Mouse (Mus musculus) limb, embryonic 13.5 days (tissue): ENCODE results near the gene Krtap19-3. TPM values are rescaled to one million over a fixed set of nuclear protein-coding genes. Genes with fewer than 3 reads are reported as not detected.

ENCODE experiments used
- ATAC-seq: fragments of 200-750 bp; cut with Nextera tagmentation; 2 replicates; pipeline ENCODE4 v1.8.0; 2017; ENCODE audit warnings: low read depth, moderate number of reproducible peaks, moderate TSS enrichment; ENCODE audit not compliant: low FRiP score
- H3K27ac ChIP-seq: fragments of 300-500 bp; sonication (generic); 2 replicates; pipeline ENCODE4 v1.5.1; 2015; ENCODE audit warnings: inconsistent platforms, mild to moderate bottlenecking, moderate library complexity
- H3K27me3 ChIP-seq: fragments of 300-500 bp; sonication (generic); 2 replicates; pipeline ENCODE4 v1.6.1; 2015; ENCODE audit warnings: mild to moderate bottlenecking, inconsistent platforms
- H3K36me3 ChIP-seq: fragments of 300-500 bp; sonication (generic); 2 replicates; pipeline ENCODE4 v1.6.1; 2015; ENCODE audit warnings: inconsistent platforms, mild to moderate bottlenecking, moderate library complexity
- H3K4me1 ChIP-seq: fragments of 300-500 bp; sonication (generic); 2 replicates; pipeline ENCODE4 v1.6.1; 2015; ENCODE audit warnings: inconsistent platforms
- H3K4me2 ChIP-seq: fragments of 300-500 bp; sonication (generic); replicated peaks from 2 replicates; pipeline ENCODE4 v1.6.1; 2015; ENCODE audit warnings: inconsistent platforms, mild to moderate bottlenecking, moderate library complexity
- H3K4me3 ChIP-seq: fragments of 300-500 bp; sonication (generic); 2 replicates; pipeline ENCODE4 v1.5.1; 2015; ENCODE audit warnings: moderate library complexity, mild to moderate bottlenecking, inconsistent platforms
- H3K9ac ChIP-seq: fragments of 300-500 bp; sonication (generic); 2 replicates; pipeline ENCODE4 v1.6.1; 2015; ENCODE audit warnings: mild to moderate bottlenecking, inconsistent platforms
- H3K9me3 ChIP-seq: fragments of 300-500 bp; sonication (generic); 2 replicates; pipeline ENCODE4 v1.6.1; 2016; ENCODE audit warnings: inconsistent platforms
- WGBS: fragments of 180-500 bp; shearing (Covaris S2); methylation state at CpG from one replicate; pipeline ENCODE4 v1.1.7; 2015; 5-methylcytosine and 5-hydroxymethylcytosine counted together
- polyA plus RNA-seq: library from polyadenylated mRNA; unstranded; fragments of >200 nt; fragmentation: Nextera tagmentation; extraction: Ambion mirVana; gene quantifications from 2 replicates; pipeline ENCODE4 v1.2.1, GENCODE M21; 2015

The Krtap19-3 gene
- polyA plus RNA-seq = not detected in 2 replicates

DNA sequence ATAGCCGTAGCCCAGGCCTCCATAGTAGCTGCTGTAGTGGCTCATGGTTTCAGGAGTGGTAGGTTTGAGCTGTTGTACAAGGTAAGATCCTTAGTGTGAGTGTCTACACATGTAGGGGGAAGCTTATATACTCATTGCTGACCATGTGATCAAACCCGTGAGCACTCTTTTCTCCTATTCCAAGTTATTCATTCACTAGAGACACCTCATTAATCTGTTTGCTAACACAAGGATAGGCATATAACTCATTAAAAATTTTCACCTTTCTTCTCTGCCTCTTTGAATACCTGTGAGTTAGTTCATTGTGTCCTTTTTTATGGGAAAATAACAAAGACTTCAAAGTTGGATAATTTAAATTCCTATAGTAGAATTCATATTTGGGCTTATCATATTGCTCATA, at the start of gene Krtap19-3:
Gene Krtap19-3 (minus strand): TSS at position 101 of the 400 bp plus-strand sequence.
- 92% methylated on average over 2 of the region's 2 CpGs for WGBS

DNA sequence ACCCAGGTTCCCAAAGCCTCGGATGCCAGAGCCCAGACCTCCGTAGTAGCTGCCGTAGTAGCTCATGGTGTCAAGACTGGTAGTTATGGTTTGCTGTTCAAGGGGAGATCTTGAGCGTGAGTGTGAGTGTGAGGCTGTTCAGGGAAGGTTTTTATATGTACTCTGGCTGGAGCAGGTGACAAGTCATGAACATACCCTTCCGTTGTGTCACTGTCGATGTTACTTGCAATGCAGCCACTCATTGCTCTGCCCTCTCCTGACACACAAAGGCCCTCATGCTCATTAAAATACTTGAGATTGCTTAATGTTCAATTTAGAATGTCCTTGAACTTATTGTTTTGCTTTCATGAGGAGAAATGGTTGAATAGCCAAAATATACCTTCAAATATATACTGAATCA, 18.5 kb upstream of the Krtap19-3 start, which contains the start of gene Krtap19-5:
Gene Krtap19-5 (minus strand): TSS at position 101 of the 400 bp plus-strand sequence.
- no peaks in the 10 kb centered on the region for H3K36me3 ChIP-seq
- H3K27me3 ChIP-seq = no peaks in the 10 kb centered on the region
- no peak within 1 kb of the TSS for H3K4me2 ChIP-seq
- no peak within 1 kb of the TSS for H3K9ac ChIP-seq
- H3K27ac ChIP-seq = no peak within 1 kb of the TSS
- WGBS = 93% methylated on average over 6 of the region's 6 CpGs
- no peaks in the 10 kb centered on the region for H3K9me3 ChIP-seq
- H3K4me3 ChIP-seq = no peak within 1 kb of the TSS
- no peak for ATAC-seq
- H3K4me1 ChIP-seq = no peaks in the 10 kb centered on the region

More for the DNA sequence above, at the start of gene Krtap19-3:
- Histone ChIP-seq H3K4me1 (no peaks in the 10 kb centered on the region), H3K9me3 (no peaks in the 10 kb centered on the region), H3K9ac (no peak within 1 kb of the TSS), H3K36me3 (no peaks in the 10 kb centered on the region), H3K27ac (no peak within 1 kb of the TSS), H3K4me3 (no peak within 1 kb of the TSS), H3K4me2 (no peak within 1 kb of the TSS), H3K27me3 (no peaks in the 10 kb centered on the region)
- no peak for ATAC-seq

DNA sequence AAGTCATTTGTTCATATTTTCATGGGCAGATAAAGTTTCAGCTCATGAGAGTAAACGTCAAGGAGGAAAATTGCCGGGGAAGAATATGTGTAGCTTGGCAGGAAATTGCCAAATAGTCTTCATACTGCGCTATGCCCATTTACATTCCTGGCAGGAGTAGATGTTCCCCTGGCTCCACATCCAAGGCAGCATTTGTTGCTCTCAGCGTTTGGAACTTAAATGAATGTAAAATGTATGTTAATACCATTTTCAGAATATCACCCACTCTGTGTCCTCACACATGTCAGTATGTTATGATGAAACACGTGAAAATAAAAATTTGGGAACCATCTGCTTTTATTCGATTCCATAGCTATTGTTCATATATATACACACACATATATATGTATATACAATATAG, 9.0 kb upstream of the Krtap19-3 start:
- no peaks in the 10 kb centered on the region for H3K9me3 ChIP-seq
- no peaks in the 10 kb centered on the region for H3K4me1 ChIP-seq
- no peaks in the 10 kb centered on the region for H3K27me3 ChIP-seq
- no peaks in the 10 kb centered on the region for H3K36me3 ChIP-seq
- no peak overlapping the region for H3K4me3 ChIP-seq
- WGBS = 85% methylated on average over 6 of the region's 6 CpGs
- H3K9ac ChIP-seq = no peak overlapping the region
- H3K27ac ChIP-seq = no peak overlapping the region
- H3K4me2 ChIP-seq = no peak overlapping the region
- no peak for ATAC-seq

DNA sequence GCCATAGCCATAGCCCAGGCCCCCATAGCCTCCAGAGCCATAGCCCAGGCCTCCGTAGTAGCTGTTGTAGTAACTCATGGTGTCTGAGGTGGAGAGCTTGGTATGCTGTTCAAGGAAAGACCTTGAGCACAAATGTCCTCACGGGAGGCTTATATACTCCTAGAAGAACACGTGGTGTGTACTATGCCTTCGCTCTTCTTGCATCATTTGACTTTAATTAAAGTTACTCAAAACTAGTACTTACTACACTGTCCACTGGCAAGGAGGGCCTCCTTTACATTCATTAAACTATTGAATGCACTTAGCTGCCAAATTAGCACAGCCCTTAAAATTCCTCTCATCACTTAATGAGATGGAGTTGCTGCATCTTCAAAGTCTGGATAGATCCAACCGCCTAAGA, 7.2 kb upstream of the Krtap19-3 start, which contains the start of gene Krtap19-4:
Gene Krtap19-4 (minus strand): TSS at position 101 of the 400 bp plus-strand sequence.
- no peaks in the 10 kb centered on the region for H3K4me1 ChIP-seq
- H3K27me3 ChIP-seq = no peaks in the 10 kb centered on the region
- no peaks in the 10 kb centered on the region for H3K36me3 ChIP-seq
- 87% methylated on average over 5 of the region's 5 CpGs for WGBS
- H3K9ac ChIP-seq = no peak within 1 kb of the TSS
- H3K4me2 ChIP-seq = no peak within 1 kb of the TSS
- H3K9me3 ChIP-seq = no peaks in the 10 kb centered on the region
- no peak for ATAC-seq
- H3K27ac ChIP-seq = no peak within 1 kb of the TSS
- no peak within 1 kb of the TSS for H3K4me3 ChIP-seq

DNA sequence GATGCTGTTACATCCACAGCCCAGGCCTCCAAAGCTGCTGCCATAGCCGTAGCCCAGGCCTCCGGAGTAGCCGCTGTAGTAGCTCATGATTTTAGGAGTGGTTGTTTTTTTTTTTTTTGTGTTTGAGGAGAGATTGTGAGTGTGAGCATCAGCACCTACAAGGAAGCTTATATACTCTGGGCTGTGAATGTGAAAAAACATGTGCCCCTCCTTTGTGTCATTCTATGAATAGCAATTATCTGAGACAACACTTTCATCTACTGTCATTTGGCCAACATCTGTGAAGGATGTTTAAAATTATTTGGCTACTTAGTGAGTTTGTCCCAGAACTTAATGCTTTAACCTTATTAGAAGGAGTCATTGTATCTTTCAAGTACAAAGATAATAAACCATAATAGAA, 3.7 kb downstream of the Krtap19-3 start, which contains the start of gene Krtap19-2:
Gene Krtap19-2 (minus strand): TSS at position 101 of the 400 bp plus-strand sequence.
- H3K4me2 ChIP-seq = no peak within 1 kb of the TSS
- WGBS = 94% methylated on average over 3 of the region's 3 CpGs
- no peak within 1 kb of the TSS for H3K9ac ChIP-seq
- no peaks in the 10 kb centered on the region for H3K27me3 ChIP-seq
- no peak for ATAC-seq
- H3K4me1 ChIP-seq = no peaks in the 10 kb centered on the region
- H3K9me3 ChIP-seq = no peaks in the 10 kb centered on the region
- no peak within 1 kb of the TSS for H3K4me3 ChIP-seq
- no peak within 1 kb of the TSS for H3K27ac ChIP-seq
- H3K36me3 ChIP-seq = no peaks in the 10 kb centered on the region

DNA sequence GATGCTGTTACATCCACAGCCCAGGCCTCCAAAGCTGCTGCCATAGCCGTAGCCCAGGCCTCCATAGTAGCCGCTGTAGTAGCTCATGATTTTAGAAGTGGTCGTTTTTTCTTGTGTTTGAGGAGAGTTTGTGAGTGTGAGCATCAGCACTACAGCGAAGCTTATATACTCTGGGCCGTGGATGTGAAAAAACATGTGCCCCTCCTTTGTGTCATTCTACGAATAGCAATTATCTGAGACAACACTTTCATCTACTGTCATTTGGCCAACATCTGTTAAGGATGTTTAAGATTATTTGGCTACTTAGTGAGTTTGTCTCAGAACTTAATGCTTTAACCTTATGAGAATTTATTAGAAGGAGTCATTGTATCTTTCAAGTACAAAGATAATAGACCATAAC, 8.5 kb downstream of the Krtap19-3 start, which contains the start of gene Krtap19-1:
Gene Krtap19-1 (minus strand): TSS at position 101 of the 400 bp plus-strand sequence.
- Histone ChIP-seq H3K27ac (no peak within 1 kb of the TSS), H3K9ac (no peak within 1 kb of the TSS), H3K9me3 (no peaks in the 10 kb centered on the region), H3K4me1 (no peaks in the 10 kb centered on the region), H3K36me3 (no peaks in the 10 kb centered on the region), H3K4me3 (no peak within 1 kb of the TSS), H3K4me2 (no peak within 1 kb of the TSS), H3K27me3 (no peaks in the 10 kb centered on the region)
- 88% methylated on average over 6 of the region's 6 CpGs for WGBS
- no peak for ATAC-seq

DNA sequence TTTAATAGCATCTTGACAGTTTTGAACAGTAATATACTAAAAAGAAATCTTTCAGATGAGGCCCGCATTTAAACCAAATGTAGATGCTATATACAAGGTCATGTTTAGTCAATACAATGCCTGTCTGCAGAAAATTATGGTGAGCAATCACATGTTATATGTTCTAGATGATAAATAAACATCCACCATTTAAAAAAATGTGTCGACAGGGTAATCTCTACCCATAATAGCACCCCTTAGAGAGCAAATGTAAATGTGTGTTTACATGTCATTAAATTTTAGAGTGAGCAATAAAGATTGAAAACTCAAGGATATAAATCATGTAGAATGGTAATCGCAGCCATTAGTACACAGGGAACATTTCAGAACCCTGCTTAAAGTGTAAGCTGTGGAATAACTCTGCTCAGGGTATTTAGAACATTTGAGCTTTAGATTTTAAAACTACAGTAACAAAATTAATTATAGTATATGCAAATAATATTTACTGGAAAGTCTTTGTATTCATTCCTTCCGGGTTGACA, 12.9 kb downstream of the Krtap19-3 start:
- Histone ChIP-seq H3K4me2 (no peak overlapping the region), H3K9ac (no peak overlapping the region), H3K9me3 (no peaks in the 10 kb centered on the region), H3K27me3 (no peaks in the 10 kb centered on the region), H3K4me1 (no peaks in the 10 kb centered on the region), H3K36me3 (no peaks in the 10 kb centered on the region), H3K27ac (no peak overlapping the region), H3K4me3 (no peak overlapping the region)
- 59% methylated on average over 4 of the region's 4 CpGs for WGBS
- no peak for ATAC-seq

DNA sequence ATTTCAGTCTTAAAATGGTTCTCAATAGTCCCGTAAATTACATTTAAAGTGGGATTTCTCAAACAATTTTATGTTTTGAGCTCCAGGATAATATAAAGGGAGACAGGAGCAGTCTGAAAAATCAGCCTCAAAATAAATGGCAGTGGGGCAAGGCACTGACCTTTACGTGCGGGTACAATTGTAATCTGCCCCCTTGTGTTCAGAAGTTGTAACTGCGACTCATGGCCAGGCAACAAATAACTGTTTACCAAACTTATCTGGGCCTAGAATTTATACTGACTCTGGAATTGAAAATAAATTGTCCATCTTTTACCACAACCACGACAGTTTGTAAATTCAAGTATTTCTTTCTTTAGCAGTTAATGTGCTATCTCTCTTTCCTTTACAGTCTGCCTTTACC, 26.4 kb downstream of the Krtap19-3 start:
- Histone ChIP-seq H3K9me3 (no peaks in the 10 kb centered on the region), H3K4me1 (no peaks in the 10 kb centered on the region), H3K4me2 (no peak overlapping the region), H3K36me3 (no peaks in the 10 kb centered on the region), H3K4me3 (no peak overlapping the region), H3K27me3 (no peaks in the 10 kb centered on the region), H3K9ac (no peak overlapping the region), H3K27ac (no peak overlapping the region)
- WGBS = 12% methylated on average over 5 of the region's 5 CpGs
- no peak for ATAC-seq

DNA sequence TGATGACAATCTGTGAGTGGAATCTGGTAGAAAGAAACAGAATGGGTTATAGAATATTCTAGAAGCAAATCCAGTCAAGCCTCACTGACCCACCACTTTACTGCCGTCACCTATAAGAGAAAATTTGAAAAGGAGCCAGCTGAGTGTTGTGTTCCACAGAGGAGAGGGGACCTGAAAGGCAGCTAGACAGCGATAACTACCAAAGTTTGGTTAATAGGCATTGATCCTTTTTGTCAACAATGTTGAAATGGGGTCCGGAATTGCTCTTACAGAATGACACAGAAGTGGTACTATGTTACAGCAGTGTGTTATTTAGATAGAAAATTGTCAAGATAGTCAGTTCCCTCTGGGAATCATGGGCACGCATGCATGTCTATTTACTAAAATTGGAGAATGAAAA, 29.3 kb downstream of the Krtap19-3 start:
- WGBS = 77% methylated on average over 4 of the region's 4 CpGs
- H3K27ac ChIP-seq = no peak overlapping the region
- H3K9me3 ChIP-seq = no peaks in the 10 kb centered on the region
- no peak overlapping the region for H3K4me3 ChIP-seq
- no peaks in the 10 kb centered on the region for H3K4me1 ChIP-seq
- no peak overlapping the region for H3K9ac ChIP-seq
- H3K27me3 ChIP-seq = no peaks in the 10 kb centered on the region
- H3K36me3 ChIP-seq = no peaks in the 10 kb centered on the region
- ATAC-seq = no peak
- no peak overlapping the region for H3K4me2 ChIP-seq

DNA sequence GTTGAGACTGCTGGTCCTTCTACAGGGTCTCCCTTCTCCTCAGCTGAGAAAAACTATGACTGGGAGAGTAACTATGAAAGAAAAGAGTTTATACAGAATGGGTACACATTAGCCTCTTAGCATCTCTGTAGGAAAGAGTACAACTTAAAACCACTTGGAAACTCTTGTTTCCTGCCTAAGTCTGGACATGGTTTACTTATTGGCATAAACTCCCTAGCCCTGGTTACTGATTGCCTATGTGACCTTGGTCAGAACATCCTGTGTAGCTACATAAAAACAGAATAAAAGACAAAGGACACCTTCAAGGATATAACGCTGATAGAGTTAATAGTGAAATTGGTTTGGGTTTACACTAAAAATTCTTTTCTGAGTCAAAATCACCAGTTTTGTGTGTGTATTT, 30.5 kb downstream of the Krtap19-3 start:
- H3K4me2 ChIP-seq = no peak overlapping the region
- H3K4me3 ChIP-seq = no peak overlapping the region
- H3K9ac ChIP-seq = no peak overlapping the region
- H3K4me1 ChIP-seq = no peaks in the 10 kb centered on the region
- H3K9me3 ChIP-seq = no peaks in the 10 kb centered on the region
- 85% methylated on average over 1 of the region's 1 CpGs for WGBS
- H3K27me3 ChIP-seq = no peaks in the 10 kb centered on the region
- ATAC-seq = no peak
- H3K27ac ChIP-seq = no peak overlapping the region
- no peaks in the 10 kb centered on the region for H3K36me3 ChIP-seq

Other genes starting within 250 kb of the Krtap19-3 start
- not detected in 2 replicates for gene Krtap26-1, start 230.2 kb downstream of the Krtap19-3 start, polyA plus RNA-seq
- not detected in 2 replicates for gene Krtap27-1, start 206.4 kb downstream of the Krtap19-3 start, polyA plus RNA-seq
- gene 2310061N02Rik, start 170.1 kb downstream of the Krtap19-3 start, polyA plus RNA-seq = not detected in 2 replicates
- gene Krtap13-1, start 149.2 kb downstream of the Krtap19-3 start, polyA plus RNA-seq = not detected in 2 replicates
- gene Krtap13, start 126.4 kb downstream of the Krtap19-3 start, polyA plus RNA-seq = not detected in 2 replicates
- not detected in 2 replicates for gene 2310034C09Rik, start 119.2 kb downstream of the Krtap19-3 start, polyA plus RNA-seq
- gene 2310057N15Rik, start 103.8 kb downstream of the Krtap19-3 start, polyA plus RNA-seq = not detected in 2 replicates
- not detected in 2 replicates for gene Gm5965, start 100.1 kb downstream of the Krtap19-3 start, polyA plus RNA-seq
- gene Gm20741, start 65.8 kb downstream of the Krtap19-3 start, polyA plus RNA-seq = not detected in 2 replicates
- not detected in 2 replicates for gene Krtap15, start 57.8 kb downstream of the Krtap19-3 start, polyA plus RNA-seq
- gene Krtap14, start 51.9 kb downstream of the Krtap19-3 start, polyA plus RNA-seq = not detected in 2 replicates
- not detected in 2 replicates for gene Krtap19-1, start 8.6 kb downstream of the Krtap19-3 start, polyA plus RNA-seq
- not detected in 2 replicates for gene Krtap19-2, start 3.8 kb downstream of the Krtap19-3 start, polyA plus RNA-seq
- not detected in 2 replicates for gene Krtap19-4, start 7.1 kb upstream of the Krtap19-3 start, polyA plus RNA-seq
- gene Krtap19-5, start 18.4 kb upstream of the Krtap19-3 start, polyA plus RNA-seq = not detected in 2 replicates
- gene Krtap19-9b, start 54.2 kb upstream of the Krtap19-3 start, polyA plus RNA-seq = not detected in 2 replicates
- gene Krtap16-3, start 84.8 kb upstream of the Krtap19-3 start, polyA plus RNA-seq = not detected in 2 replicates
- not detected in 2 replicates for gene Krtap22-2, start 132.7 kb upstream of the Krtap19-3 start, polyA plus RNA-seq
- gene Gm10229, start 137.2 kb upstream of the Krtap19-3 start, polyA plus RNA-seq = not detected in 2 replicates
- gene Krtap6-1, start 153.7 kb upstream of the Krtap19-3 start, polyA plus RNA-seq = not detected in 2 replicates
- gene Gm10228, start 163.4 kb upstream of the Krtap19-3 start, polyA plus RNA-seq = not detected in 2 replicates
- not detected in 2 replicates for gene Krtap6-5, start 169.8 kb upstream of the Krtap19-3 start, polyA plus RNA-seq
- gene 1110025L11Rik, start 186.0 kb upstream of the Krtap19-3 start, polyA plus RNA-seq = not detected in 2 replicates
- not detected in 2 replicates for gene Krtap6-3, start 206.0 kb upstream of the Krtap19-3 start, polyA plus RNA-seq